Mouse (Mus musculus): ENCODE data around the gene Fbxl14. TPM values are rescaled to one million over a fixed set of nuclear protein-coding genes. Genes with fewer than 3 reads are reported as not detected.
"Not testable (repeated sequence)": the region's sequence is repeated elsewhere in the genome, so short reads cannot be mapped to it uniquely, and the experiment has no call there.

The Fbxl14 gene
- polyA plus RNA-seq (2015; fragmentation: Nextera tagmentation; extraction: Ambion mirVana) = 3.5 and 4.1 TPM in 2 replicates

DNA sequence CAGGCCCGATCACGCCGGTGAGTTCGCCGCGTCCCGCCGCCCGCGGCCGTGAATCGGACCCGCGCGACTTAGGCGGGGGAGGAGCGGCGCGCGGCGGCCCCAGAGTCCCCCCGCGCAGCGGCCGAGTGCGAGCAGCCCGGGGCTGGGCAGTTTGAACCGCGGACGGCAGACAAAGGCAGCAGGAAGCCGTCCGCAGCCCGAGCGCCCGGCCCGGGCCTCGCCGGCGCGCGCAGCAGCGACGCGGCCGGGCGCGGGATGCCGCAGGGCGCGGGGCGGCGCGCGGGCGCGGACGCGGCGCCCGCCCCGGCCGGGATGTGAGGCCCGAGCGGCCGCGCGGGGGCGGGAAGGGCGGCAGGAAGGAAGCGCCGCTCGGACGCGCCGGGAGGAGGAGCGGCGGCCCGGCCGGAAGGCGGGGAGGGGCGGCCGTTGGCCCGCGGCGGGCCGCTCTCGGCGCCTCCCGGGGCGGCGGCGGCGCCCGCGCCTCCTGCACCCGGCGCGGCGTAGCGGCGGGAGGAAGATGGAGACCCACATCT, at the start of gene Fbxl14:
Gene Fbxl14, plus strand, starts transcription at position 326 of the 533 bp plus-strand sequence.
- H3K4me3 ChIP-seq (replicated peaks) = peak within 1 kb of the TSS; percentile 98
- H3K9ac ChIP-seq (replicated peaks) = peak within 1 kb of the TSS; percentile 96
- H3K9me3 ChIP-seq = no peaks in the 10 kb centered on the region
- no peaks in the 10 kb centered on the region for H3K27me3 ChIP-seq
- H3K27ac ChIP-seq = peak within 1 kb of the TSS; percentile 100
- H3K36me3 ChIP-seq = peaks cover 19% of the 10 kb centered on the region; the same call in 1 of the 2 replicates
- ATAC-seq = peak; percentile 85
- peaks cover 53% of the 10 kb centered on the region for H3K4me1 ChIP-seq (replicated peaks)
- 1% methylated on average over 48 of the region's 101 CpGs for WGBS
- peak within 1 kb of the TSS; percentile 97 for H3K4me2 ChIP-seq (replicated peaks)

DNA sequence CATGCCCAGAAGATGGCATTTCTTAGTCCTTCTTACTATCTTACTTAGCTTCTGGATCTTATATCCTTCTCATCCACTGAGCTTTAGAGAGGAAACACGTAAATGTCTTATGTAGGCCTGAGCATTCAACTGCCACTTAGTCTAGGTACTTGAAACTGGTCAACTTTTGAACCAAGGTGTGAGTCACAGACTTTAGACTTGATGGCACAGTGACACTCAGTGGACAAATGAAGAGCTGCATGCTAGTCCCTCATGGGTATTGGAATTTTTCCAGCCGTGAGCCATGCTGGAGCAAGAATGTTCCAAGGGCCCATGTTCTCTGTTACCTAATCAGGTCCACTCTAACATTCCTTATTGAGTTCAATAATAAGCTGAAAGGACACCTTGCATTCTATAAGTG, 49.0 kb upstream of the Fbxl14 start:
- Histone ChIP-seq H3K4me3 (replicated peaks) (no peak overlapping the region), H3K27me3 (no peaks in the 10 kb centered on the region), H3K36me3 (no peaks in the 10 kb centered on the region), H3K4me1 (replicated peaks) (no peaks in the 10 kb centered on the region), H3K9ac (replicated peaks) (no peak overlapping the region), H3K4me2 (replicated peaks) (no peak overlapping the region), H3K27ac (no peak overlapping the region), H3K9me3 (no peaks in the 10 kb centered on the region)
- WGBS = 56% methylated on average over 2 of the region's 2 CpGs
- peak; percentile 24; the same call in 1 of the 2 replicates for ATAC-seq

DNA sequence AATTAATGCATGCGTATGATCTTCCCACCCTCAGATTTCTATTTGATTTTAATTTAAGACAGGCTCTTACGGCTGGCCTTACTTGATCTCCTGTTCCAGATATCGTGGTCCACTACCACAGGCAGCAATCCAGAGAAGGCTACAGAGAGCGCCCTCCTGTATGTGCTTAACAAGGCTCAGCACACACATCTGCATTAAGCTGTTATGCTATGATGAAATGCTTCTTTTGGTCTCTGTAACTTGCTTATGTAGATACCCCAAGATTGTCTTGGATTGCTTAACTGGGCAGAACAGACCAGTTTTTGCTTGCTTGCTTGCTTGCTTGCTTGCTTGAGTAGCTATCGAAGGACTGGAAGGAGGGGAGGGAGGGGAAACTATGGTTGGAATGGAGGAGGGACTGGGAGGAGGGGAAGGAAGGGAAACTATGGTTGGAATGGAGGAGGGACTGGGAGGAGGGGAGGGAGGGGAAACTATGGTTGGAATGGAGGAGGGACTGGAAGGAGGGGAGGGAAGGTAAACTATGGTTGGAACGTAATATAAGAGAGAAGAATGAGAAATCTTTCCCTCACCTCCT, 47.6 kb upstream of the Fbxl14 start:
- no peaks in the 10 kb centered on the region for H3K27me3 ChIP-seq
- H3K27ac ChIP-seq = no peak overlapping the region
- no peaks in the 10 kb centered on the region for H3K36me3 ChIP-seq
- H3K4me1 ChIP-seq (replicated peaks) = no peaks in the 10 kb centered on the region
- ATAC-seq = no peak
- H3K9ac ChIP-seq (replicated peaks) = no peak overlapping the region
- H3K9me3 ChIP-seq = no peaks in the 10 kb centered on the region
- H3K4me2 ChIP-seq (replicated peaks) = no peak overlapping the region
- H3K4me3 ChIP-seq (replicated peaks) = no peak overlapping the region
- WGBS = 83% methylated on average over 6 of the region's 6 CpGs

DNA sequence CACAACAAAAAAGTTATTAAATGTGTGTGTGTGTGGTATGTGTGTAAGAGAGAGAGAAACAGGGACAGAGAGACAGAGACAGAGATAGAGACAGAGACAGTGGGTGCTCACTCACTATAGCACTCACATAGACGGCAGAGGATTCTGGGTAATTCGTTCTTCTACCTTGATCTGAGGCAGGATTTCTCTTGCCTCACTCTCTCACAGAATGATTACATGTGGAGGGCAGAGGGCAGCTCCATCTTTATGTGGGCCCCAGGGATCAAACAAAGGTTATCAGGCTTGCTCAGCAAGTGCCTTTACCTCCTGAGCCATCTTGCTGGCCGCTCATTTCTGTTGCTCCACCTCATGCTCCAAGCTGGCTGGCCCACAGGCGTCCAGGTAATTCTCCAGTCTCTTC, 45.1 kb upstream of the Fbxl14 start:
- no peak overlapping the region for H3K4me3 ChIP-seq (replicated peaks)
- WGBS = 86% methylated on average over 4 of the region's 4 CpGs

DNA sequence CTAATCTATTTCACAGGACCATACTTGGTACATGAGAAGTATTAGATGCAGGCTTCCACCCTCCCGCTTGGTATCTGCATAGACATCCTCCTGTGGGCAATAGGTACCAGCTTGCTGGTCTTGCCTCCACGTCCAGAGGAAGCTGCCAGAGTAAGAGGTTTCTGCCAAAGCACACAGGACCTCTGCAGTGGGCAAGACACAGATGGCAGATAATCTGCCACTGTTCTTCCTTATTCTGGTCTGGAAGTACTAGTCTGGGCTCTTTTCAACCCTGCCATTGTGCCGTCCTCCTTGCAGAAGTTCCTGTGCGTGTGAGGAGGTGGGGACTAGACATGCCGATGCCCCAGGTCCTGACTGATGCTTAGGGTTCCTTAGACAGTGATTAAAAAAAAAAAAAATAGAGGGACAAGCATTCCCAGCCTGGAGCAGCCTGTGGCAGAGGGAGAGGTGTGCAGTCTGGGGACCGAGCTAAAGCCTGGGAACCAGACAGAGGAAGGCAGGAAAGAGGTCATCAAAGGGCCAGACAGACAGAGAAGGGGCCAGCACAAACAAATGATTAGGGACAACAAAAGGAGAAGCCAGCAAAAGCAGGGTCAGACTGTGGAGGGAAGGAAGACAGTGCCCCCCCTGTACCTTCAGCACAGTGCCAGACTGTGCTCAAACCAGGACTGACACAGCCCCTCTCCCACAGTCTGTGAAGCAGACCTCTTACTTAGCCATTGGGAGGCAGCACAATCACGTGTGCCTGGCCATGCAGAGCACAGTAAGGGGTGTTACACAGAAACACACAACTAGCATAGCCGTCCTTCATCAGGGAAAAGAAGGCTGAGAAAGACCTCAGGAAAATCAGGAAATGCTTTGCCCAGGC, 41.3 kb upstream of the Fbxl14 start:
- WGBS = 53% methylated on average over 8 of the region's 8 CpGs
- Histone ChIP-seq H3K4me3 (replicated peaks) (no peak overlapping the region), H3K9ac (replicated peaks) (no peak overlapping the region), H3K36me3 (no peaks in the 10 kb centered on the region), H3K4me2 (replicated peaks) (no peak overlapping the region), H3K27me3 (no peaks in the 10 kb centered on the region), H3K27ac (no peak overlapping the region), H3K9me3 (no peaks in the 10 kb centered on the region), H3K4me1 (replicated peaks) (peaks cover 7% of the 10 kb centered on the region; the same call in 1 of the 2 replicates)
- ATAC-seq = peak; percentile 74

More for the DNA sequence above, 45.1 kb upstream of the Fbxl14 start:
- H3K36me3 ChIP-seq = no peaks in the 10 kb centered on the region
- peaks cover 7% of the 10 kb centered on the region; the same call in 1 of the 2 replicates for H3K4me1 ChIP-seq (replicated peaks)
- no peaks in the 10 kb centered on the region for H3K27me3 ChIP-seq
- ATAC-seq = no peak
- no peaks in the 10 kb centered on the region for H3K9me3 ChIP-seq
- no peak overlapping the region for H3K27ac ChIP-seq
- no peak overlapping the region for H3K9ac ChIP-seq (replicated peaks)
- no peak overlapping the region for H3K4me2 ChIP-seq (replicated peaks)

DNA sequence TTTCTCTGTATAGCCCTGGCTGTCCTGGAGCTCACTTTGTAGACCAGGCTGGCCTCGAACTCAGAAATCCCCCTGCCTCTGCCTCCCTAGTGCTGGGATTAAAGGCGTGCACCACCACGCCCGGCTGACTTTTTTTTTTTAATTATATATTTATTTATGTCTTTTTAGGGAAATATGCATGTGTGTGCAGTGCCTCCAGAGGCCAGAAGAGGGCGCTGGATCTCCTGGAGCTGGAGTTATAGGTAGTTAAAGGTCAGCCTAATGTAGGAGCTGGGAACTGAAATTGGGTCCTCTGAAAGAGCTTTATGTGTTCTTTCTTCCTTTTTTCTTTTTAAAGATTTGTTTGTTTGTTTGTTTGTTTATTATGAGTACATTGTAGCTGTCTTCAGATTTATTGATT, 36.7 kb upstream of the Fbxl14 start:
- 82% methylated on average over 5 of the region's 5 CpGs for WGBS
- not testable (repeated sequence) for H3K9ac ChIP-seq (replicated peaks); H3K27me3 ChIP-seq; H3K36me3 ChIP-seq; H3K9me3 ChIP-seq; ATAC-seq; H3K4me3 ChIP-seq (replicated peaks); H3K4me2 ChIP-seq (replicated peaks); H3K27ac ChIP-seq
- peaks cover 12% of the 10 kb centered on the region; the same call in 1 of the 2 replicates for H3K4me1 ChIP-seq (replicated peaks)

DNA sequence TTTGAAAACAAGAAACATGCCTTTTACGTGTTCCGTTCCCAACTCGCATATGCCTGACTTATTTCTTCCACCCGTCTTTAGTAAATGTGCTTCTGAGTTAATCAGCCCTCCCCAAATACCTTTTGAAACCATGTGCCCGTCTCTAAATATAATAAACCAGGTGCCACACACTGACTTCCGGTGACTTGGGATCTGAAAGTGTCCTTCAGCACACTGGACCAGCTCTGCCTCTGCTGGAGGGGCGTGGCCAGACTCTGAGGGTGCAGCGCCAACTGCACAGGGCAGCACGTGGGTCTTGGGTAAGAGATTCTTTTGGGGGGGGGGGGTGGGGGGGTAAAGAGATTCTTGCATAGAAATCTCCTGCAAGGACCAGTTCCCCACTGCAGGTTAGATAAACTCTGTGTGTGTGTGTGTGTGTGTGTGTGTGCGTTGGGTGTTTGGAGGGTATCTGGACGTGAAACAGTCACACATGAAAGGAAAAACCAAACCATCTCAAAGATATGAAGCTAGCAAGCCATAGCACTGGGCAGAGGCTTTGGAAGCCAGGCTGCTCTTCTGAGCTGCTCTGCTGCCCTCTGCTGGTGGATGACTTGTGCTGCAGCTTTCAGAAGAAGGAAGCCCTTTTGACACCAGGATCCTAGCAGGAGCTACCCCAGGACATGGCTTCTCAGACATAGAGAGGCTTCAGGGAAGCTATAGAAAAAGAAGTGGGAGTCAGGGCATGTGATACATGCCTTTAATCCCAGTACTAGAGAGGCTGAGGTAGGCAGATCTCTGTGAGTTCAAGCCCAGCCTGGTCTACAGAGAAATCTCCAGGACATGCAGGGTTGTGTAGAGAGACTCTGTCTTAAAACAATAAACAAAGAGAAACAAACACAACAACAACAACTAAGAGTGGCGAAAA, 35.5 kb upstream of the Fbxl14 start:
- Histone ChIP-seq H3K27me3 (no peaks in the 10 kb centered on the region), H3K27ac (no peak overlapping the region), H3K4me1 (replicated peaks) (peaks cover 14% of the 10 kb centered on the region), H3K9ac (replicated peaks) (no peak overlapping the region), H3K9me3 (no peaks in the 10 kb centered on the region), H3K36me3 (no peaks in the 10 kb centered on the region), H3K4me3 (replicated peaks) (no peak overlapping the region), H3K4me2 (replicated peaks) (peak overlapping the region; percentile 7; the same call in 1 of the 2 replicates)
- WGBS = 47% methylated on average over 12 of the region's 12 CpGs
- ATAC-seq = peak; percentile 76

DNA sequence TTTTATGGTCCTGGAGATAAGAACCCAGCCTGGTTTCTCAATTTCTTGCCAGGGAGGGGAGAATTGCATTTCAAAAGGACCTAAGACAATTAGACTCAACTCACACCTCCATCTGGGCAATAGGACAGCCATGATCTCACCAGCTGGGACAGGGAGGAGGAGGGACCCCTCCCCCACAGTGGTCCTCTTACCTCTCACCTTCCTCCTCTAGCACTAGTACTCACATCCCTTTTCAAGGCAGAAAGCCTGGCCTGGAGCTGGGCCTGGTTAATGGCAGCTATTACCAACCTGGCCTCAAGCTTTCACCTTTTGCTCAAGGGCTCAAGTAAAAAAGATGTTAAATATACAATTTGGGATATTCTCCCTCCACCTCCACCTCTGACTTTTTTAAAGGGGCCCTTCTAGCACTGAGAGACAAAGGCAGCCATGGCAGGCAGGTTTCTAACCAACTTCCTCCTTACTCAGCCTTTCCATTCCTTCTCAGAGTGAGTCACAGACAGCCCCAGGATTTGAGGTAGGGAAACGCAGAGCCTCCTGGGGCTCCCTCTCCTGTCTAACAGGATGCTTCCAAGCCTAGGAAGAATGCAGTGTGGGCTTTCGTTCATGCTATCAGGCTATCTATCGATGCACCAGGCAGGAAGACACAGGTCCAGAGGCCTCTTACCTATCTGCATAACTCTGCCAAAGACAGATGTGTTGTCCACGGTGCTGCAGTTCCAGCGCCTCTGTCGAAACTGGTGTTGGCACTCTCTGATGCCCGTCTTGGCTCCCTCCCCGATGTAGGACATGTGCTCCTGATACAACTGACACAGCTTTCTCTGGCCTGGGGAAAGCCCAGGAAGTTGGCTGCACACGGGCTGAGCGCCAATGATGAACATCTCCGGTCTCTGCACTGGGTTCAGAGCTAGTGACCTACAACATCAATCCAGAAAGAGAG, 33.5 kb upstream of the Fbxl14 start:
- Histone ChIP-seq H3K4me3 (replicated peaks) (no peak overlapping the region), H3K4me1 (replicated peaks) (peaks cover 24% of the 10 kb centered on the region), H3K9ac (replicated peaks) (no peak overlapping the region), H3K4me2 (replicated peaks) (no peak overlapping the region), H3K36me3 (no peaks in the 10 kb centered on the region), H3K9me3 (no peaks in the 10 kb centered on the region), H3K27ac (no peak overlapping the region), H3K27me3 (0 out of 2 replicates have a peak, but pooled peaks cover 4% of the 10 kb centered on the region)
- no peak for ATAC-seq
- WGBS = 70% methylated on average over 11 of the region's 11 CpGs

DNA sequence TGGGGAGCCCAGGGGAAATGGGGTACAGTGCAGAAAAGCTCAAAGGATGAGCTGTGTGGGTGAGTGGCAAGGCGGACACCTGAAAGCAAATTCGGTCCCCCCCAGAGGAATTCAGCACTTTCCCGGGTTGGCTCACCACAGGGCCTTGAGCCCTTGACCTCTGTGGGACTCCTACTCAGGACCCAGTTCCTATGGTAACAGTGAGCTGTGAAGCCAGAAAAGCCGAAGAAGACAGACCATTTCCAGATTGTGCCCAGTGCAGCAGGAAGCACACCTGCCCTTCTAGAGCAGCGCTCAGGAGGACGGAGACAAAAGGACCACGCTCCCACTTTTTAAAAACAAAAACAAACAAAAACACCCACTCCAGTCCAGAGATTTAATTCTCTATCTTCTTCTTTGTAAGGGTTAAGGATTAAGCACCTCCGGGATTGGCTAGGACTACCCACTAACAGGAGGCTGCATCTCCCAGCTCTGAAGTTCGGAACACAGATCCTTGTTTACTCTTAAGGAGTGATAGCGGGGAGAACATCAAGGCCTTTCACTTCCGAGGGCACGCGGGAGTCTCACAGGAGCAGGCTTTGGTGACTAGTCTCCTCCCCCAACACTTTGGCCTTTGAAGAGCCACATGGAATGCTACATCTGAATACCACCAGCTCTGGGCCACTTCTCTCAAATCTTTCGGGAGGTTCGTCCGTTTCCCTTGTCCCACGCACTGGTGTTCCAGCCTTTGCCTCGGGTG, 31.0 kb upstream of the Fbxl14 start:
- H3K9me3 ChIP-seq = no peaks in the 10 kb centered on the region
- peak overlapping the region; percentile 48; the same call in 1 of the 2 replicates for H3K9ac ChIP-seq (replicated peaks)
- H3K4me2 ChIP-seq (replicated peaks) = peak overlapping the region; percentile 57
- H3K27me3 ChIP-seq = 0 out of 2 replicates have a peak, but pooled peaks cover 4% of the 10 kb centered on the region
- H3K27ac ChIP-seq = no peak overlapping the region
- 4% methylated on average over 18 of the region's 18 CpGs for WGBS
- no peaks in the 10 kb centered on the region for H3K36me3 ChIP-seq
- peak overlapping the region; percentile 31 for H3K4me3 ChIP-seq (replicated peaks)
- H3K4me1 ChIP-seq (replicated peaks) = peaks cover 45% of the 10 kb centered on the region
- no peak for ATAC-seq

DNA sequence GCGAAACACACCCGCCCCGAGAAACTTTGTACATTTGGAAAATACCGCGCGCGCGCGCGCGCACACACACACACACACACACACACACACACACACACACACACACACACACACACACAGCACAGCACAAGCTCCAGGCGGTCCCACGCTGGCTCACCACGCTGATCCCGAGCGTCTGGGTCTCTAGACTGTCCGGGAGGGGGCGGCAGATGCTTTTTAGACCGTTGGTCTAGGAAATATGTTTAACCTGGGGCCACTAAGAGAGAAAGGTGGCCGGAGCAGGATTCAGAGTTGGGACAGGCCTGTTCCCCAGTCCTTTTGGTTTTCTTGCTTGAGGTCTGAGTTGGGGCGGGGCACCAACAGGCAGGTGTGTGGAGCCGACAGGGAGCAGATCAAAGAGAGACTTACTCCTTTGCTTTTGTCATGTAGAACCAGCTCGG, 30.4 kb upstream of the Fbxl14 start:
- peak; percentile 66; the same call in 1 of the 2 replicates for ATAC-seq
- peaks cover 40% of the 10 kb centered on the region for H3K4me1 ChIP-seq (replicated peaks)
- peak overlapping the region; percentile 31 for H3K4me3 ChIP-seq (replicated peaks)
- peak overlapping the region; percentile 57 for H3K4me2 ChIP-seq (replicated peaks)
- 0 out of 2 replicates have a peak, but pooled peaks cover 4% of the 10 kb centered on the region for H3K27me3 ChIP-seq
- H3K9ac ChIP-seq (replicated peaks) = peak overlapping the region; percentile 48; the same call in 1 of the 2 replicates
- H3K27ac ChIP-seq = no peak overlapping the region
- no peaks in the 10 kb centered on the region for H3K36me3 ChIP-seq
- WGBS = 2% methylated on average over 21 of the region's 23 CpGs
- H3K9me3 ChIP-seq = no peaks in the 10 kb centered on the region

Measured in midbrain, embryonic 13.5 days (tissue).